ENCODE assay signal across 8 mouse cellular contexts in genomic region chr15:63996998-63997704, GRCm38 (mm10).
A peak's percentile ranks its signal among the peaks of the same experiment; 100 is the strongest.
DNase-seq lines count a peak whose midpoint lies in the region; ATAC-seq lines count a peak whose summit lies in the region.

No protein-coding gene starts in this region.

- peak; percentile 46 for ATAC-seq in kidney, embryonic 14.5 days (ENCODE audit: low FRiP score, low TSS enrichment)
- ATAC-seq in erythroid progenitor cell, adult 5-6 weeks (replicated peaks; ENCODE audit: low FRiP score, poor library complexity, severe bottlenecking): peak; percentile 20; the same call in 1 of the 2 replicates
- ATAC-seq in kidney, embryonic 16.5 days (ENCODE audit: low FRiP score, low TSS enrichment): no peak; the same call in 1 of the 2 replicates
- no peak; the same call in 1 of the 2 replicates for ATAC-seq in midbrain, embryonic 15.5 days (replicated peaks)

- H3K4me3 ChIP-seq in kidney, embryonic 14.5 days (ENCODE audit: low read length): peak overlapping the region; percentile 86
- peak overlapping the region; percentile 91 for H3K4me3 ChIP-seq in kidney, embryonic 16.5 days (ENCODE audit: low read length)
- peak overlapping the region; percentile 90 for H3K4me3 ChIP-seq in midbrain, embryonic 15.5 days

- peaks cover 23% of the 10 kb centered on the region for H3K4me1 ChIP-seq in kidney, embryonic 14.5 days (ENCODE audit: control insufficient read depth, insufficient read depth, low read length)
- peaks cover 18% of the 10 kb centered on the region for H3K4me1 ChIP-seq in kidney, embryonic 16.5 days (ENCODE audit: insufficient read depth, low read length)
- peaks cover 23% of the 10 kb centered on the region for H3K4me1 ChIP-seq in midbrain, embryonic 15.5 days

- DNase-seq in kidney, postnatal 14 days: no peak
- DNase-seq in WW6 (ENCODE audit: low read depth, low spot score): peak; percentile 24
- no peak for DNase-seq in frontal cortex, postnatal 14 days (ENCODE audit: low spot score in 2 of 2)
- no peak for DNase-seq in layer of hippocampus, adult 18-20 months (ENCODE audit: low spot score in 2 of 2)

- under 1% methylated on average over 24 of the region's 24 CpGs for WGBS in kidney, embryonic 14.5 days
- 1% methylated on average over 24 of the region's 24 CpGs for WGBS in kidney, embryonic 16.5 days
- WGBS in midbrain, embryonic 15.5 days: 2% methylated on average over 24 of the region's 24 CpGs

- H3K27ac ChIP-seq in kidney, embryonic 14.5 days (ENCODE audit: low read depth, low read length): peak overlapping the region; percentile 84
- H3K27ac ChIP-seq in kidney, embryonic 16.5 days (ENCODE audit: low read length): peak overlapping the region; percentile 88
- peak overlapping the region; percentile 97 for H3K27ac ChIP-seq in midbrain, embryonic 15.5 days

- H3K36me3 ChIP-seq in kidney, embryonic 14.5 days (ENCODE audit: control insufficient read depth, insufficient read depth, low read length): no peaks in the 10 kb centered on the region
- 0 out of 2 replicates have a peak, but pooled peaks cover 2% of the 10 kb centered on the region for H3K36me3 ChIP-seq in kidney, embryonic 16.5 days (ENCODE audit: insufficient read depth, low read length)
- H3K36me3 ChIP-seq in midbrain, embryonic 15.5 days (replicated peaks): no peaks in the 10 kb centered on the region

- peak overlapping the region; percentile 75 for H3K4me2 ChIP-seq in kidney, embryonic 14.5 days (replicated peaks; ENCODE audit: low read depth, low read length)
- peak overlapping the region; percentile 74 for H3K4me2 ChIP-seq in kidney, embryonic 16.5 days (replicated peaks; ENCODE audit: low read depth, low read length)
- peak overlapping the region; percentile 64 for H3K4me2 ChIP-seq in midbrain, embryonic 15.5 days

- no peaks in the 10 kb centered on the region for H3K9me3 ChIP-seq in kidney, embryonic 14.5 days (ENCODE audit: control insufficient read depth, low read length)
- H3K9me3 ChIP-seq in kidney, embryonic 16.5 days (ENCODE audit: low read length): no peaks in the 10 kb centered on the region
- no peaks in the 10 kb centered on the region for H3K9me3 ChIP-seq in midbrain, embryonic 15.5 days

- H3K9ac ChIP-seq in kidney, embryonic 14.5 days (ENCODE audit: low read depth, low read length): peak overlapping the region; percentile 88
- peak overlapping the region; percentile 89 for H3K9ac ChIP-seq in kidney, embryonic 16.5 days (replicated peaks; ENCODE audit: low read length)
- H3K9ac ChIP-seq in midbrain, embryonic 15.5 days: peak overlapping the region; percentile 90

- no peaks in the 10 kb centered on the region for H3K27me3 ChIP-seq in kidney, embryonic 14.5 days (ENCODE audit: control insufficient read depth, insufficient read depth, low read length)
- H3K27me3 ChIP-seq in kidney, embryonic 16.5 days (ENCODE audit: insufficient read depth, low read length): no peaks in the 10 kb centered on the region
- H3K27me3 ChIP-seq in midbrain, embryonic 15.5 days (replicated peaks): no peaks in the 10 kb centered on the region

Comparison
In these comparisons a context has a peak if more than half of its experiments do, and no peak if none do; other contexts are left out.
1. ATAC-seq: peak in kidney, embryonic 14.5 days (single experiment) and erythroid progenitor cell, adult 5-6 weeks (single experiment); none in kidney, embryonic 16.5 days (single experiment) and midbrain, embryonic 15.5 days (single experiment).
2. Peak in every context shown above with its lines, with median percentiles within 50 percentile points of each other: H3K27ac ChIP-seq, H3K4me2 ChIP-seq, H3K4me3 ChIP-seq and H3K9ac ChIP-seq.